Mouse (Mus musculus) embryonic stem cell, embryonic (primary cell): ENCODE measurements around the gene Gab3.

Experiments used
- CTCF ChIA-PET, 4 experiments: fragments of 300-600 bp in 2 of 4; fragments of 350-600 bp in 2 of 4; sonication (Branson Sonifier 250); formaldehyde crosslinking; loops; one replicate each; lab custom pipeline; 2022; ENCODE audit warnings: inconsistent platforms in 2 of 4; lab: Charles Lee
- POLR2A ChIA-PET, 4 experiments: fragments of 300-600 bp in 2 of 4; fragments of 350-600 bp in 2 of 4; sonication (Branson Sonifier 250); formaldehyde crosslinking; loops; one replicate each; lab custom pipeline; 2022; ENCODE audit warnings: antibody characterized with exemption in 4 of 4, inconsistent platforms in 1 of 4; lab: Charles Lee

Gene Gab3

DNA sequence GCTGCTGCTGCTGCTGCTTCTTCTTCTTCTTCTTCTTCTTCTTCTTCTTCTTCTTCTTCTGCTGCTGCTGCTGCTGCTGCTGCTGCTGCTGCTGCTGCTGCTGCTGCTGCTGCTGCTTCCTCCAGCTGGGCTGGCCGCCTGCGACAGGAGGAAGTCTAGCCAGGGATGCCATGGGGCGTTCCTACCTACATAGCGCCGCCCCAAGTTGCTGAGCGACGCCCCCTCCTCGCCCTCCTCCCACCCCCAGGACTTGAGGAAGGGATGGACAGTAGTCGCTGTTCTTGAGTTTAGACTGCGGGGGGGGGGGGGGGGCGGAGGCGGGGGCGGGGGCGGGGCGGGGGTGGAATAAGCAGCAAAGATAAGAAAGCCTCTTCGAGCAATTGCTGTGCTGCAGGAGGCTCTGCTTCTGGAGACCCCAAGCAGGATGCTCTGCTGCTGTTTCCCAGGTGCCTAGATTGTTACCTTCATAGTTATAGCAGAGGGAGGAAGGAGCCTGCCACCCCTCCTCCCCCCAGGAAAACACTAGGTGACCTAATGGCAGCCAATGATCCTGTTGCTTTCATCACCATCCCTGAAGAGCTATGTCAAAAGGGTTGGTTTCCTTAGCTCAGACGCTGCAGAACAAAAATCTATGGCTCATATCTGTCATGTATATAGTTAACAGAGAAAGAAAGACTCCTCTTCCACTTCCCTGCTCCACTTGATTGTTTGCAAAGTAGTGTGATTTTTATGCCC lies at the start of gene Gab3:
Gene Gab3 (minus strand): TSS at position 685 of the 735 bp plus-strand sequence.
- ChIA-PET POLR2A (interaction anchor here in 3 of 4 experiments (0.6 to 3.5 kb wide), 10 partner anchors 10 to 300 kb away, joined by 3 to 32 read pairs (median 5); partner anchors contain the start of genes Dkc1 (in 3 of the 3) and Mpp1 (in 1 of the 3)), CTCF (interaction anchor here in 1 of 4 experiments (1.9 kb wide), 1 partner anchor 11 kb away, joined by 6 read pairs; the partner anchor contains the start of gene Dkc1)

DNA sequence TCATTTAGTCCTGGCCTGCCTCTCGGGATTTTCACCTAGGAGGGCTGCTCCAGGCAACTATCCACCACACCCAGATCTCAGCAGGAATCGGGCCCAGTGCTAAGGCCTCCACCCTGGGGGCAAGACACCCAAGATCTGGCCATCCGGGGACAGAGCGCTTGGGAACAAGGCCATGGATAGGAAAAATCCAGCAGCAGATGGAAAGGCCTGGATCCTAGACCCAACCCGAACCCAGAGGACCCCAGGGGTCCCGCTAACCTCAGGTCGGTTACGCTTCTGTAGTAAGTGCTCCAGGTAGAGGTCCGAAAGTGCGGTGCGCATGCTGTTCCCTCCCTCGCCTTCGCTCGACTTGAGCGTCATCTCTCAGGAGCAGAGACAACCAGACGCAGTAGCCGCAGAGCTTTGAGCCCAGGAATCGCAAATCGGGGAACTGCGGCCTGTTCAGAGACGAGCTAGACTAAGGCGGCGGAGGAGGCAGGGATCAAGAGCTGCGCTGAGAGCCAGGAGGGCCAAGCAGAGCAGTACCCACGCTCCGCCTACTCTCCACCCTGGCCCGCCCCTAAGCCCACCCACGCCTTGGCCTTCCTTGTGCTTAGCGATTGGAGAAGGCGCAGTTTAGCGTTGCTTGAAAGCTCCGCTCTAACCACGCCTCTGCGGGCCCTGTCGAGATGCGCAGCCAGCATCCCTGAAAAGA lies 45.4 kb upstream of the Gab3 start, which contains the start of gene Mpp1:
Gene Mpp1 (minus strand): TSS at position 550 of the 694 bp plus-strand sequence.
- POLR2A ChIA-PET: interaction anchor here (0.6 to 3.0 kb wide), 44 partner anchors 9 to 1164 kb away, joined by 3 to 29 read pairs (median 4); partner anchors contain the start of genes Dkc1 (in 3 of the 4), Brcc3 (in 1 of the 4), Cmc4 (in 1 of the 4) and Fam3a (in 1 of the 4)
- CTCF ChIA-PET: interaction anchor here in 1 of 4 experiments (0.7 kb wide), 1 partner anchor 143 kb away, joined by 3 read pairs; no protein-coding TSS in a partner anchor

DNA sequence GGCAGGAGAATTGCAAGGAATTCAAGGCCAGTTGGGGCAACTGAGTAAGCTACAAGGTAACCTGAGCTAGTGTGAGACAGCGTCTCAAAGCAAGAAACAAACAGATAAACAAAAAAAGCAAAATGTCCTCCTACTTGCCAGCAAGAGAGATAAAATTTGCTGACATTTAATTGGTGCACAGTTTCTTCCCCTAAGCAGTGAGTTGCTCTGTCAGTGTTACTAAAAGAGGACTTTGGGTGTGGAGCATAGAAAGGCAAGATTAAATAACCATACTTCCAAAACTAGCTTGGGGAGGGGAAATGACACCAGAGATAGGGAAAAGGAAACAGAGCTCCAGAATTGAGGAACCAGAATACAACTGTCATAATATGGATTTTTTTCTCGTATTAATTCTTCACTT lies 44.2 kb upstream of the Gab3 start:
- ChIA-PET POLR2A (interaction anchor here in 3 of 4 experiments (0.6 to 3.0 kb wide), 10 partner anchors 12 to 34 kb away, joined by 3 to 29 read pairs (median 11); partner anchors contain the start of gene Dkc1 (in 2 of the 3)), CTCF (interaction anchor here in 2 of 4 experiments (0.6 to 0.7 kb wide), 2 partner anchors 147 to 544 kb away, joined by 3 to 4 read pairs; no protein-coding TSS in a partner anchor)

DNA sequence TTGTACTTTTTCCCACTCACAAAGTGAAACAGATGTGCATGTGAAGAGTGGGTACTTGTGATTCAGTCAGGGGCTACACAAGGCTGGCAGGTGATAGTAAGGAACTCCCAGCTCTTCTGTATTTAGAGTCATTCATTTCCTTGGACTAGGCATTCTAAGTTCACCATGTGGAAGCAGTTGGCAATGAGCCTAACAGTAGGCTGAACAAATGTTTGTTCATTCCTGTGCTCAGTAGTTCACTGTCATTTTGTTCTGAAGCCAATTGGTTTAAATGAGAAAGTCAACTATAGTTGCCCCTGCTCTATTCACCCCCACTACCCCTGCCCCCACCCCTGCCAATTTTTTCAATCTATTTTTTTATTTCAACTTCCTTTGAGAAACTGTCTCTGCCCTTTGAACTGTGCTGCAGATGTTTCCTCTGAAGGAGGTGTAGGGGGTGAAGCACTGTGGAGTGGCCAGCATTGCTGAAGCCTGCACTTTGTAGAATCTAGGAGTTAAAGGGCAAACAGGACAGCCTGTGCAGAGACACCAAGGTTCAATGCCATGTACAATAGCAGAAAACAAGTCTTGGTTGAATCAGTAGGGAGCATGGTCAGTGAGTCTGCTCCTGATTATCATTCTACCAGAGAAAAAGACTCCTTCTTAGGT lies 43.2 kb upstream of the Gab3 start:
- CTCF ChIA-PET: no interaction called here
- POLR2A ChIA-PET: interaction anchor here in 2 of 4 experiments (1.1 to 4.6 kb wide), 3 partner anchors 14 to 23 kb away, joined by 3 to 18 read pairs (median 5); no protein-coding TSS in a partner anchor

DNA sequence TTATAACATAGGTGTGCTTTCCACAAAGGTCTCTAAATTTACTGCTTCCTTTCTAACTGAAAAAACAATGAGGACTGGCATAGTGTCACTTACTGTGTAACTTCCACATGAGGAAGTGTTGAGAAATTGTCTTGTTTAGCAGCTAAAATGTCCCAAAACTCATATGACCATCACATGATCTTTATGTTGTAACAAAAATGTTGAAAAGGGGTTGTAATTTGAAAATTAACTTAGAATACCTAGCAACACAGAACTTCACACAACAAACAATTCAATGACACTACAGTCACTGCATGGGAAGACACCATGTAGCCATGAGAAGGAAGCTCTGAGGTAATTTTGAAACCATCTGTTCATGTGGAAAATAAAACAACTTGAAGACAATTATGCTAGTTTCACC lies 41.6 kb upstream of the Gab3 start:
- POLR2A ChIA-PET: interaction anchor here in 1 of 4 experiments (1.3 to 4.6 kb wide), 3 partner anchors 12 to 22 kb away, joined by 5 to 24 read pairs (median 18); no protein-coding TSS in a partner anchor

DNA sequence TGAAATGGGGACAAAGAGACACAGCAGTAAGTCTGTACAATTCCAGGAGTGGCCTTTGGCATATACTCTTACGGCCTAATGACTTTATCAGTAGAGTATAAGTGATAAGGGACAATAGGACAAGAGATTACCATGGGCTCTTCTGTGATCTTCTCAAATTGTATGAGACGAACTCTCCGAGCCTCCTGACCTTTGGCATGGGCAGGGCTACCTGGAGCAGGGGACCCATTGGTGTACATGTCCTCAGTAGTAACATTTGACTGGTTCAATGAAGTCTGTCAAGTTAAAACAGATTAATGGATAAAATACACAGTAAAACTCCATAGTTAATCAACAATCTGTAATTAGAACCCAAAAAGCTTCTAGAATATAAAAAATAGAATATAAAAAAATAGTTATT lies 40.3 kb upstream of the Gab3 start:
- ChIA-PET CTCF (no interaction called here), POLR2A (interaction anchor here in 2 of 4 experiments (0.8 to 4.6 kb wide), 6 partner anchors 9 to 30 kb away, joined by 3 to 24 read pairs (median 6); partner anchors contain the start of gene Dkc1 (in 1 of the 2))

More for the DNA sequence above, 41.6 kb upstream of the Gab3 start:
- CTCF ChIA-PET: no interaction called here

DNA sequence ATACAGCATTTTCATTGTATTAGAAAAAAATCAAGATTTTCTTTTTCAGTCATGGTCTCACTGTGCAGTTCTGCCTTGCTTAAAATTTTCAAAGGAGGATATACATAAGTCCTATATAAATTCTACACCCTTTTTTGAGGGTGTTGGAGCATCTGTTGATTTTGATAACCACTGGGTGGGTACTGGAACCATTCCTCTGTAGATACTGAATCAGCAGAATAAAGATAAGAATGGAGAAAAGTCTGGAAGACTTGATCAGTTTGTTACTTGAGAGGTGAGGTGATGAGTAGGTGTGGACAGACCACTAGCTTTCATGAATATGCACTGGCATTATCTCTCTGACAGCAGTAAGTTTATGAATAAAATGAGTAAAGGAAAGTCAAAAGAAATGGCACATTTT lies 30.3 kb upstream of the Gab3 start:
- ChIA-PET POLR2A (interaction anchor here in 3 of 4 experiments (1.1 to 1.6 kb wide), 4 partner anchors 11 to 15 kb away, joined by 3 to 5 read pairs (median 5); partner anchors contain the start of gene Mpp1 (in 1 of the 3)), CTCF (no interaction called here)

DNA sequence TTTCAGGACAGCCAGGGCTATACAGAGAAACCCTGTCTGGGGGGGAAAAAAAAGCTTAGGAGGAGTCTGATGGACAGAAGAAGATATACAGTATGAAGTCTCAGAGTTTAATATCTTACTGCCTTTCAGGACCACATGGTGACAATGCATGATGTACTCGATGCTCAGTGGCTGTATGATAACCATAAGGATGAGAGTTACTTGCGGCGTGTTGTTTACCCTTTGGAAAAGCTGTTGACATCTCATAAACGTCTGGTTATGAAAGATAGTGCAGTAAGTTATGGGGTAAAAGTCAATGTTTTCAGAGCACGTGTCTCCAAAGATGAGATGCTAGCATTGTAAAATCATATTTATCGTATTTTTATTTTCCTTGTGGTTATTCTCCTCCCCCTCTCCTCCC lies 17.0 kb upstream of the Gab3 start:
- ChIA-PET POLR2A (interaction anchor here in 1 of 4 experiments (3.6 kb wide), 1 partner anchor 9 kb away, joined by 25 read pairs; no protein-coding TSS in a partner anchor), CTCF (no interaction called here)

DNA sequence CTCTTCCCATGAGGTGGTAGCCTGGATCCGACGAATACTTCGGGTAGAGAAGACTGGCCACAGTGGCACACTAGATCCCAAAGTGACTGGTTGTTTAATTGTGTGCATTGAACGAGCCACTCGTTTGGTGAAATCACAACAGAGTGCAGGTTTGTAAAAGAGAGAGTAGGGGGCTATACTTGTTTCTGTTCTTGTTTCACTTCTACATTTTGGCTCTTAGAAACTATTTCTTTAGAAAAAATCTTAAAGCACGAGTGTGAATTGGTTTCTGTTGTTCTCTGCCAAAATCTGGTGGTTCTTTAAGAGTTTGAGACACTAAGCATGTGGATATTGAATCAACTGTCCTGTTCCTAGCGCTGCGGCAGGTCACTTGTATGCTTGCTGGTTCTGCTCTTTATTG lies 13.5 kb upstream of the Gab3 start:
- CTCF ChIA-PET: no interaction called here
- POLR2A ChIA-PET: interaction anchor here in 3 of 4 experiments (1.0 to 4.2 kb wide), 3 partner anchors 12 to 32 kb away, joined by 3 to 59 read pairs (median 3); partner anchors contain the start of gene Mpp1 (in 1 of the 3)

DNA sequence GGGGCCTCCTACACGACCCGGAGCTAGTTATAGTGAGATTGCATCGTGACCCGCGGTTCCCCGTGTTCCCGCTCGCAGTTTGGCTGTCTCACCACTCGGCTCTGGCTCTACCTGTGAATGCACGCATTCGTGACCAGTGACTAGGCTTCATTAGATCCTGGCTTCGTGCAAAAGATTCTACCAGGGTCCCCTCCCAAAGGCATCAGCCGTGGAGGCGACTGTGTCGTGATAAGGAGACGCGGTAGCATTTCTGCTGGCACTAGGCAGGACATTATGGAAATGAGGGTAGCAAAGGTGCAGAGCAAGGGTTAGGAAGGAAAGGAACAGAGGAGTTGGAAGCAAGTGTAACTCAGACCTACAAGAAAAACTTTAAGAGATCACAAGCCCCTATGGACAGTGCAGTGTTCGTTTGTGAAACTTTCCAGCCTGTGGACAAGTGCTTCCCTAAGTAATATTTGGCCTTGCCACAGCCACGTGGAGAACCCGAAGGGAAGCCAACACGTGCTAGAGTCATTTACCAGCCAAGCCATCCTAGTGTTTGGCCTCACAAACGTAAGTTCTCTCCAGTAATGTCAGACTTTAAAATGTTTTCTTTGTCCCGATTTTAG lies 11.0 kb upstream of the Gab3 start:
- ChIA-PET POLR2A (interaction anchor here in 3 of 4 experiments (0.5 to 4.4 kb wide), 41 partner anchors 8 to 850 kb away, joined by 3 to 59 read pairs (median 5); partner anchors contain the start of genes Gab3 (in 3 of the 3), Mpp1 (in 3 of the 3), F8 (in 2 of the 3) and Fundc2 (in 2 of the 3)), CTCF (interaction anchor here in 2 of 4 experiments (0.6 to 1.3 kb wide), 2 partner anchors 12 to 13 kb away, joined by 3 to 6 read pairs; partner anchors contain the start of gene Gab3 (in 1 of the 2))

DNA sequence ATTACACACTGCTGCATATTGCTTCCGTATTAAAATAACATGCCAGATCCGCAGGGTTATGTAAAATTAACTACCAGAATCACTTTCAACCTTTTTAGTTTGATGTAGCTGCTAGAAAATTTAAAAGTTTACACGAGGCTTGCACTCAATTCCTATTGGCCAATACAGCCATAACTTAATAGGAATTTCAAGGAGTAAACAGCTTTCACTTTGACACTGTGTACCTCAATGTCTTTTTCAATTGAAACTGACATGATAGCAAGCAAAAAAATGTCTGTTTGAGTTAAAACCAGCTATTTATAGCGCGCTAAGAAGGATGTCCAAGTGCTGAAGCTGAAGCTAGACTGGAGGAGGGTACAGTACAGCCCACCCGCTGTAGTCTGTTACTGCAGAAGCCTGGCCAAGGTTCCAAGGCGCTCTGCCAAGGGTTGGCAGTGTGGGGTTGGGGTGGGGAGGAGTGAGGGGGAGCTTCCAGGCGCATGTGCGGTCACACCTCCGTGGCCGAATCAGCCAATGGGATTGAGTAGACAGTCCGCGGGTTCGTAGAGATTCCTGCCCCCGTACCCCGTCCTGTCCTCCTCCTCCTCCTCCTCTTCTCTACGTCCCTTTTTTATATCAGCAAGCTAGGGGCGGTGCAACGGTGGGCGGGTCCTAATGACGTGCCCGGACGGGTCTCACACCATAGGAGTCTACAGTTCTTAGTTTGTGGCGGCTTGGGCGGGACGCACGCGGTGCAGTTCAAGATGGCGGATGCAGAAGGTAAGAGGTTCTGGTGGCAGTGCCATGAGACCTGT lies 10.3 kb upstream of the Gab3 start, which contains the start of gene Dkc1:
Gene Dkc1 (plus strand): TSS at position 486 of the 794 bp plus-strand sequence.
- POLR2A ChIA-PET: interaction anchor here (0.5 to 4.4 kb wide), 47 partner anchors 8 to 849 kb away, joined by 3 to 59 read pairs (median 5); partner anchors contain the start of genes Gab3 (in 3 of the 4), Mpp1 (in 3 of the 4), F8 (in 2 of the 4) and Fundc2 (in 2 of the 4)
- CTCF ChIA-PET: interaction anchor here in 2 of 4 experiments (0.6 to 1.3 kb wide), 3 partner anchors 11 to 872 kb away, joined by 3 to 6 read pairs (median 3); partner anchors contain the start of gene Gab3 (in 1 of the 2)

DNA sequence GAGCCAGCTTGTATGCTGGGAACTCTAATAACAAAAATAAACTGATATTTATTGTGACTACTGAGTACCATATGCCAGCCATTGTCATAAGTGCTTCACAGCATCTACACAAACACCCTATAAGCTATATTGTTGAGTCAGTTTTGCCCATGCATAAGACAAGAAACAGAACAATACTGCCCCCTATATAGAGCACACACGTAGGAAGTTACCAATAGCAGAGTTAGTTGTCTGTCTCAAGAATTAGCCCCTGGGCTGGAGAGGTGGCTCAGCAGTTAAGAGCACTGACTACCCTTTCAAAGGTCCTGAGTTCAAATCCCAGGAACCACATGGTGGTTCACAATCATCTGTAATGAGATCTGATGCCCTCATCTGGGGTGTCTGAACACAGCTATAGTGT lies 396 bp upstream of the Gab3 start:
- CTCF ChIA-PET: interaction anchor here in 1 of 4 experiments (1.9 kb wide), 1 partner anchor 10 kb away, joined by 6 read pairs; the partner anchor contains the start of gene Dkc1
- POLR2A ChIA-PET: interaction anchor here in 3 of 4 experiments (1.0 to 3.5 kb wide), 4 partner anchors 10 to 18 kb away, joined by 5 to 32 read pairs (median 21); partner anchors contain the start of gene Dkc1 (in 3 of the 3)

DNA sequence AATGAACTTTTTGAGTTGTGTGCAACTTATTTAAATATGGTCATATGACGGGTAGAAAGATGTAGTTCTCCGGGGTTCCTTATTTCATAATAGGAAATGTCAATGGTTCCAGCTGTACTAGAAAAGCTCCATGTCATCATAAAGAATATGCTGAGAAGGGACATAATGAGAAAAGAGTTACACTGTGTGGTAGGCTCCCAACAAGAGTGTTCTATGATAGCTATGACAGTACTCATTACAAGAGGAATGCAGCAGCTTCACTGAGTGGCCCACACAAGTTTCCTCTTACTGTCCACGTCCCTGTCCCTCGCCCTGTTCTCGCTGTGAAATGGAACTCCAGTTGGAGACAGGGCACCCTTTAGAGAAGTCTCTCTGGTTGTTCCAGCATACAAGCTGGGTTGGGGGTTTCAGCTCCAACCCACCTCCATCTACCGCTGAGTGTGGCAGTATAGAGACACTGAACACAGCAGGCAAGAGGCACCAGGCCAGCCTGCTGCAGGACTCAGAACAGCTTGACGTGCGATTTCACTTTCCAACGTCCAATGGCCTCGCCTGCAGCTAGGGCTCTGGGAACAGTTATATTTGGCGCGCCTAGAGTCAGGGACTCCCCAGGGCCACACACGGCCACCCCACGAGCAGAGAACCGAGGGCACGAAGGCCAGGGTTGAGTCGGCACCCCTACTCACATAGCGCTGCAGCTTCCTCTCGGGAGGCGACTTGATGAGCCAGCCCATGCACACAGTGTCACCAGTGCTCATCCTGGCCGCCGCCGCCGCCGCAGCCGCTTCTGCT lies 1.1 kb downstream of the Gab3 start:
- ChIA-PET POLR2A (interaction anchor here in 3 of 4 experiments (0.6 to 3.5 kb wide), 13 partner anchors 11 to 301 kb away, joined by 3 to 32 read pairs (median 3); partner anchors contain the start of genes Dkc1 (in 3 of the 3) and Mpp1 (in 2 of the 3)), CTCF (interaction anchor here in 2 of 4 experiments (0.7 to 1.9 kb wide), 2 partner anchors 12 kb away, joined by 3 to 6 read pairs; partner anchors contain the start of gene Dkc1 (in 2 of the 2))

DNA sequence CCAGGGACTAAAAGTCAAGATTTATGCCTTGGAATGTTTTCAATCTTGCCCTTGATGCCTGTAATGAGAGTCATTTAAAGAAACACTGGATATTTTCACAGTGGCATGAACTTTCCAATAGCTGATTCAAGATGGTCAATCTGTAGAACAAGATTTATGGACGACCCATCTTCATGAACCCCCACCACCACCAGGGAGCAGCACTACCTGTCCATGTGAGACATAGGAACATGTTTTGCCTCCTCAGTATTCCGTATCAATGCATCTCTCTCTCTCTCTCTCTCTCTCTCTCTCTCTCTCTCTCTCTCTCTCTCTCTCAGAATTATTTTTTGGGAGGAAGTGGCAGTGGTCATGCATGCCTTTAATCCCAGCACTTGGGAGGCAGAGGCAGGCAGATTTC lies 2.9 kb downstream of the Gab3 start:
- CTCF ChIA-PET: interaction anchor here in 2 of 4 experiments (0.7 kb wide), 2 partner anchors 106 to 360 kb away, joined by 7 to 19 read pairs; no protein-coding TSS in a partner anchor
- POLR2A ChIA-PET: interaction anchor here in 3 of 4 experiments (0.6 to 1.4 kb wide), 5 partner anchors 9 to 777 kb away, joined by 3 to 10 read pairs (median 5); partner anchors contain the start of gene Dkc1 (in 2 of the 3)
